Mouse (Mus musculus): ENCODE data around the gene Hist1h3e. TPM values are rescaled to one million over a fixed set of nuclear protein-coding genes. Genes with fewer than 3 reads are reported as not detected.
"Not testable (repeated sequence)": the region's sequence is repeated elsewhere in the genome, so short reads cannot be mapped to it uniquely, and the experiment has no call there.

Gene Hist1h3e
- polyA plus RNA-seq, 1 experiment from 2014 or later: 9.6 TPM

DNA sequence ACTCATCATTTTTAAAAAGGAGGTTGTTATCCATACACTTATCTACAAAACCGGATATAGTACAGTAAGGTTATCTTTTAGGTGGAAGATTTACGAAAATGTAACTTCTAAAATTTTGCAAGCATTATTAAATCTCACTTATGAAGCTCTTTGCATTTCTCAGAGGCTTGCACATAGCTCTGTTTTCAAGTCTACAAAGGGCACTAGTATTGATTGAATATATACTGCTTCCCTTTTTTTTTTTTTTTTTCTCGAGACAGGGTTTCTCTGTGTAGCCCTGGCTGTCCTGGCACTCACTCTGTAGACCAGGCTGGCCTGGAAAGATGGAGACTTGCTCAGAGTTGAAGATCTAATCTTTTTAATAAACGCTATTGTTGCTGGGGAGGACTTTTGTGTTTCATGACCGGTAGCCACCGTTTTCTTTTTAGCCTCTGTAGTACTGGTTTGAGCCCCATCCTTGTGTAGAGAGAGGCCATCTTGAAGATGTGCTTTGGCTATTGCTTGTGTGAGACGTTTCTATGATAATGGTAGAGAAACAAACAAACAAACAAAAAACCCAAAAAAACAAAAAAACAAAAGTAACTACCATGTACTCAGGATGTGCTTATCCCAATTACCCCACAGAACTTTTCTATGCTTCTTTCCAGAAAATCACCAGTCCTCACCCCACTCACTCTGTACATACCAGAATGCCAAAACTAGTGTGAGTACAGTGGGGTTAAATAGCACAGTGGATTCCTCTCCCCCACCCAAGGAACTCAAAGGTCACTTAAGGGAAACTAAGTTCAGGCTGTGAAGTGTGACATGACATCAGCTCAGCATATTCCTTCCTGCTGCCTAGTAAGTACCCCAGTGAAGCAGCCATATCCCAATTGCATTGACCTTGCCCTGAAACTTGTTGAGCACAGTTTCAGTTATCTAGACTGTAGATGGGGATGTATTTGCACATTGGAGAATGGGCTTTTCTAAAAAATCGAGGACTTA, 9.9 kb downstream of the Hist1h3e start:
- 60% methylated on average over 8 of the region's 8 CpGs for WGBS
- H3K27me3 ChIP-seq (ENCODE audit: control insufficient read depth, insufficient read depth, low read length): no peaks in the 10 kb centered on the region
- H3K4me2 ChIP-seq (ENCODE audit: low read depth, severe bottlenecking): peak overlapping the region; percentile 57; the same call in 1 of the 2 replicates
- no peak for ATAC-seq (ENCODE audit: insufficient number of reproducible peaks, low FRiP score, low TSS enrichment, low read depth)
- H3K4me3 ChIP-seq (ENCODE audit: low read depth, low read length): no peak overlapping the region; the same call in 1 of the 2 replicates
- 0 out of 2 replicates have a peak, but pooled peaks cover 2% of the 10 kb centered on the region for H3K4me1 ChIP-seq (ENCODE audit: control insufficient read depth, insufficient read depth, low read length)
- H3K36me3 ChIP-seq (ENCODE audit: control insufficient read depth, insufficient read depth, low read length): no peaks in the 10 kb centered on the region
- DNase-seq (ENCODE audit: low spot score): peak; percentile 34
- peak overlapping the region; percentile 97 for H3K27ac ChIP-seq (replicated peaks; ENCODE audit: low read depth, low read length)
- H3K9me3 ChIP-seq (ENCODE audit: control insufficient read depth, low read length): no peaks in the 10 kb centered on the region
- H3K9ac ChIP-seq (ENCODE audit: low read length): peak overlapping the region; percentile 27

DNA sequence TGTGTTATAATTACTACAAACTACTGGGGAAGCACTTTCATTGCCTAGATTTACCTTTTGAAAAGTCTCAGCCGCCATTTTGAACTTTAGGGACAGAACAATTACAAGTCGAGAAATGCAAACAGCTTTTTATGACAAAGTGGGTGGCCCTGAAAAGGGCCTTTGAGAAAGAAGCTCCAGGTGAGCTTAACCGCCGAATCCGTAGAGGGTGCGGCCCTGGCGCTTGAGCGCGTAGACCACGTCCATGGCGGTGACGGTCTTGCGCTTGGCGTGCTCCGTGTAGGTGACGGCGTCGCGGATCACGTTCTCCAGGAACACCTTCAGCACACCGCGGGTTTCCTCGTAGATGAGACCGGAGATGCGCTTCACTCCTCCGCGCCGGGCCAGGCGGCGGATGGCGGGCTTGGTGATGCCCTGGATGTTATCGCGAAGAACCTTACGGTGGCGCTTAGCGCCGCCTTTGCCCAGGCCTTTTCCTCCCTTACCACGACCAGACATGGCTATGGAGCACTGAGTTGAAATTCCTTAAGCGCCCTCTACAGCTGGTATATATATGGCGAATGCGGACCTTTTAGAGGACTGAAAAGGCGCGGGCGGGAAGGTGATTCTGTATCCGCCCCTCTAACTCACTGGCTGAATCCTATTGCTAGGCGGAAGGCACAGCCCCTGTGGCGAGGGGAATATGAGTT, 10.9 kb downstream of the Hist1h3e start, which contains the start of gene Hist1h4f:
Gene Hist1h4f, minus strand, starts transcription at position 503 of the 689 bp plus-strand sequence.
- 0% methylated on average over 37 of the region's 47 CpGs for WGBS

DNA sequence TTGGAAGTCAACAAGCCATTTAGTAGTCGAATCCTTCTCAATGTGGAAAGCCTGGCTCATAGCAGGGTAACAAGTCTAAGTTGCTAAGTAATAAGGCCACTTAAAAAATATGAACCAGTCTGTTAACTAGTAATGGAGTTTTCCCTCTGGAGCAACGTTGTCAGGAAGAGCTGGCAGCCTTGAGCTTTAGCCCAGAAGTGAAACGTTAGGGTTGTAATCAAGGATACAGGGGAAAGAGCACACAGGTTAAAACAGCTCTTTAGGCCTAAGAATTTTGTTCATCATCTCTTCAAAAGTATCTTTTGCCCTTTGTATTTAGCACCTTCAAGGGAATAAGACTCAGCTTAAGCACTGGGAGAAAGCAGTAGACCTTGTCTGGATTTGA, 11.4 kb downstream of the Hist1h3e start:
- no peaks in the 10 kb centered on the region for H3K27me3 ChIP-seq (ENCODE audit: control insufficient read depth, insufficient read depth, low read length)
- no peaks in the 10 kb centered on the region for H3K9me3 ChIP-seq (ENCODE audit: control insufficient read depth, low read length)
- no peak for ATAC-seq (ENCODE audit: insufficient number of reproducible peaks, low FRiP score, low TSS enrichment, low read depth)
- no peaks in the 10 kb centered on the region for H3K36me3 ChIP-seq (ENCODE audit: control insufficient read depth, insufficient read depth, low read length)
- peak overlapping the region; percentile 37 for H3K4me3 ChIP-seq (ENCODE audit: low read depth, low read length)
- 0 out of 2 replicates have a peak, but pooled peaks cover 2% of the 10 kb centered on the region for H3K4me1 ChIP-seq (ENCODE audit: control insufficient read depth, insufficient read depth, low read length)
- DNase-seq (ENCODE audit: low spot score): peak; percentile 51
- 5% methylated on average over 3 of the region's 3 CpGs for WGBS
- H3K4me2 ChIP-seq (ENCODE audit: low read depth, severe bottlenecking): peak overlapping the region; percentile 57
- peak overlapping the region; percentile 97 for H3K27ac ChIP-seq (replicated peaks; ENCODE audit: low read depth, low read length)
- H3K9ac ChIP-seq (ENCODE audit: low read length): peak overlapping the region; percentile 67

More for the DNA sequence above, 10.9 kb downstream of the Hist1h3e start, which contains the start of gene Hist1h4f:
- H3K9me3 ChIP-seq (ENCODE audit: control insufficient read depth, low read length); H3K36me3 ChIP-seq (ENCODE audit: control insufficient read depth, insufficient read depth, low read length); H3K4me1 ChIP-seq (ENCODE audit: control insufficient read depth, insufficient read depth, low read length); H3K27me3 ChIP-seq (ENCODE audit: control insufficient read depth, insufficient read depth, low read length): not testable (repeated sequence)
- Histone ChIP-seq H3K4me2 (ENCODE audit: low read depth, severe bottlenecking) (peak within 1 kb of the TSS; percentile 57), H3K27ac (replicated peaks; ENCODE audit: low read depth, low read length) (peak within 1 kb of the TSS; percentile 97), H3K4me3 (ENCODE audit: low read depth, low read length) (peak within 1 kb of the TSS; percentile 37), H3K9ac (ENCODE audit: low read length) (peak within 1 kb of the TSS; percentile 67)
- DNase-seq (ENCODE audit: low spot score) (peak; percentile 97), ATAC-seq (ENCODE audit: insufficient number of reproducible peaks, low FRiP score, low TSS enrichment, low read depth) (peak; percentile 87)

DNA sequence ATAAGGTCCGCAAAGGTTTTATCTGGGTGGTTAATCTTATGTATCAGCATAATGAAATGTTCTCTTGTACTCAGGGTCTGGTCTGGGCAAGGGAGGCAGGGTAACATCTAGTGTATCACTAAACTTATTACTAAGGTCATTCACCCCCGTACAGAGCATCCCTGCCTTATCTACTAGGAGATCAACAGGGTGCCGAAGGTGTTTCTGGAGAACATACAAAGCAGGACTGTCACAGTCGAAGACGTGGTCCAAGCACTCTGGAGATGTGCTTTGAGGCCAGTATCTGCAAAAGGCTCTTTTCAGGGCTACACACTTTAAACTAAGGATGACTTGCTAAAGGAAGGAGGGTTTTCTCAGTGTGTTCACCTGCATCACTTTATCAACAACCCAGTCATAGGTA, 15.5 kb downstream of the Hist1h3e start:
- Histone ChIP-seq H3K27ac (replicated peaks; ENCODE audit: low read depth, low read length) (0 out of 2 replicates have a peak overlapping the region, but pooled peaks have one; percentile 42), H3K9me3 (ENCODE audit: control insufficient read depth, low read length) (no peaks in the 10 kb centered on the region), H3K27me3 (ENCODE audit: control insufficient read depth, insufficient read depth, low read length) (no peaks in the 10 kb centered on the region), H3K36me3 (ENCODE audit: control insufficient read depth, insufficient read depth, low read length) (no peaks in the 10 kb centered on the region), H3K9ac (ENCODE audit: low read length) (no peak overlapping the region), H3K4me3 (ENCODE audit: low read depth, low read length) (no peak overlapping the region), H3K4me2 (ENCODE audit: low read depth, severe bottlenecking) (no peak overlapping the region), H3K4me1 (ENCODE audit: control insufficient read depth, insufficient read depth, low read length) (no peaks in the 10 kb centered on the region)
- 74% methylated on average over 5 of the region's 5 CpGs for WGBS
- DNase-seq (ENCODE audit: low spot score): peak; percentile 20
- no peak for ATAC-seq (ENCODE audit: insufficient number of reproducible peaks, low FRiP score, low TSS enrichment, low read depth)

DNA sequence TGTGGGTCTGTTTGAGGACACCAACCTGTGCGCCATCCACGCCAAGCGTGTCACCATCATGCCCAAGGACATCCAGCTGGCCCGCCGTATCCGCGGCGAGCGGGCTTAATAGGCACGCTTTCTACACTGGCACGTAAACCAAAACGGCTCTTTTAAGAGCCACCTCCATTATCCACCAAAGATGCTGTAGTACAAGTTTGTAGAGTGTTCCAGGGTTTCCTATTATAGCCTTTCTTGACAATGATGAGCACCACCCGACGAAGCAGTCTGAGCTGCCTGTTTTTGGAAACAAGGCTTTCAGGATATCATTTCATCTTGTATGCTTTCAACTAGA, 17.4 kb downstream of the Hist1h3e start:
- H3K4me3 ChIP-seq (ENCODE audit: low read depth, low read length): peak overlapping the region; percentile 36
- not testable (repeated sequence) for H3K9me3 ChIP-seq (ENCODE audit: control insufficient read depth, low read length); H3K4me1 ChIP-seq (ENCODE audit: control insufficient read depth, insufficient read depth, low read length); H3K4me2 ChIP-seq (ENCODE audit: low read depth, severe bottlenecking); H3K36me3 ChIP-seq (ENCODE audit: control insufficient read depth, insufficient read depth, low read length); ATAC-seq (ENCODE audit: insufficient number of reproducible peaks, low FRiP score, low TSS enrichment, low read depth); H3K27me3 ChIP-seq (ENCODE audit: control insufficient read depth, insufficient read depth, low read length)
- 0% methylated on average over 11 of the region's 14 CpGs for WGBS
- H3K27ac ChIP-seq (replicated peaks; ENCODE audit: low read depth, low read length): peak overlapping the region; percentile 77; the same call in 1 of the 2 replicates
- DNase-seq (ENCODE audit: low spot score): peak; percentile 48
- H3K9ac ChIP-seq (ENCODE audit: low read length): peak overlapping the region; percentile 60; the same call in 1 of the 2 replicates

DNA sequence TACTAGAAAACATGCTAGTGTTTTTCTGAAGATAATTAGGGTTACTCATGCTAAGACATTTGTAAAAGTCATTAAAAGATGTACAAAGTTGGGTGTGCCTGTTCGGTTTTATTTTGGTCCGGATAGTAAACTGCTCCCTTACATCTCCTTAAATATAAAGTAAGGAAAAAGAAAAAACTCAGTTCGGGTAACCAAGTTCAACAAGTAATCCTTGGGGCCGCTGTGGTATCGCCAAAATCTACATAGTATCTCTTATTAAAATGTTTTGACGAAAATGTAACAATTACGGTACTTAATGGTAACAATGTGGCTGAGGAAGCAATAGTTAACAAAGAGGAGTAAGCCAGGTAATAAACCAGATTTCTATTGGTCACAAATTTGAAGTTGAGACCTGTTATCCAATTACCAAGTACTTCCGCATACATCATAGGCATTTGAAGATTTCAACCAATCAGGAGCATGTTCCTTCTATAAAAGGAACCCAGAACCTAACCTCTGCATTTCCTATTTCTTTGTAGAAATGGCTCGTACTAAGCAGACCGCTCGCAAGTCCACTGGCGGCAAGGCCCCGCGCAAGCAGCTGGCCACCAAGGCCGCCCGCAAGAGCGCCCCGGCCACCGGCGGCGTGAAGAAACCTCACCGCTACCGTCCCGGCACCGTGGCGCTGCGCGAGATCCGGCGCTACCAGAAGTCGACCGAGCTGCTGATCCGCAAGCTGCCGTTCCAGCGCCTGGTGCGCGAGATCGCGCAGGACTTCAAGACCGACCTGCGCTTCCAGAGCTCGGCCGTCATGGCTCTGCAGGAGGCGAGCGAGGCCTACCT, 18.0 kb downstream of the Hist1h3e start, which contains the start of gene Hist1h3f:
Gene Hist1h3f, plus strand, starts transcription at position 88 of the 822 bp plus-strand sequence.
- under 1% methylated on average over 30 of the region's 45 CpGs for WGBS
- H3K9me3 ChIP-seq (ENCODE audit: control insufficient read depth, low read length): no peaks in the 10 kb centered on the region
- H3K36me3 ChIP-seq (ENCODE audit: control insufficient read depth, insufficient read depth, low read length): no peaks in the 10 kb centered on the region
- H3K4me2 ChIP-seq (ENCODE audit: low read depth, severe bottlenecking): peak within 1 kb of the TSS; percentile 77
- H3K4me3 ChIP-seq (ENCODE audit: low read depth, low read length): peak within 1 kb of the TSS; percentile 41
- ATAC-seq (ENCODE audit: insufficient number of reproducible peaks, low FRiP score, low TSS enrichment, low read depth): peak; percentile 91
- H3K9ac ChIP-seq (ENCODE audit: low read length): peak within 1 kb of the TSS; percentile 69
- DNase-seq (ENCODE audit: low spot score): peak; percentile 70
- no peaks in the 10 kb centered on the region for H3K4me1 ChIP-seq (ENCODE audit: control insufficient read depth, insufficient read depth, low read length)
- peak within 1 kb of the TSS; percentile 95 for H3K27ac ChIP-seq (replicated peaks; ENCODE audit: low read depth, low read length)
- no peaks in the 10 kb centered on the region for H3K27me3 ChIP-seq (ENCODE audit: control insufficient read depth, insufficient read depth, low read length)

DNA sequence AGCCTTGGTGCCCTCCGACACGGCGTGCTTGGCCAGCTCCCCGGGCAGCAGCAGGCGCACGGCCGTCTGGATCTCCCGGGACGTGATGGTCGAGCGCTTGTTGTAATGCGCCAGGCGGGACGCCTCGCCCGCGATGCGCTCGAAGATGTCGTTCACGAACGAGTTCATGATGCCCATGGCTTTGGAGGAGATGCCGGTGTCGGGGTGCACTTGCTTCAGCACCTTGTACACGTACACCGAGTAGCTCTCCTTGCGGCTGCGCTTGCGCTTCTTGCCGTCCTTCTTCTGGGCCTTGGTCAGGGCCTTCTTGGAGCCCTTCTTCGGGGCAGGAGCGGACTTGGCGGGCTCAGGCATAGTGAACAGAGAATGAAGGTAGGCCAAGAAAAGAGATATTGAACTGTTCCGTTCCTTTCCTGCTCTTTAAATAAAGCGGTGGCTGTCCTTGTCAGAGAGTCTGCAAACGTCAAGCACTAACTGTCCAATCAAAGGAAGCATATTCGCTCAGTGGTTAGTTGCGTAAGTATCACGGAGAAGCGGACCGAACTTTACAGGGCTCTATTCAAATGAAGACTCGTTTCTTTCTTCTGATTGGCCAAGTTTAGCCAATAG, 19.1 kb downstream of the Hist1h3e start, which contains the start of gene Hist1h2bh:
Gene Hist1h2bh, minus strand, starts transcription at position 394 of the 609 bp plus-strand sequence.
- Histone ChIP-seq H3K4me2 (ENCODE audit: low read depth, severe bottlenecking) (peak within 1 kb of the TSS; percentile 77), H3K9ac (ENCODE audit: low read length) (peak within 1 kb of the TSS; percentile 69), H3K27ac (replicated peaks; ENCODE audit: low read depth, low read length) (peak within 1 kb of the TSS; percentile 95), H3K4me3 (ENCODE audit: low read depth, low read length) (peak within 1 kb of the TSS; percentile 41)
- ATAC-seq (ENCODE audit: insufficient number of reproducible peaks, low FRiP score, low TSS enrichment, low read depth): peak; percentile 95
- not testable (repeated sequence) for H3K9me3 ChIP-seq (ENCODE audit: control insufficient read depth, low read length); H3K27me3 ChIP-seq (ENCODE audit: control insufficient read depth, insufficient read depth, low read length); H3K4me1 ChIP-seq (ENCODE audit: control insufficient read depth, insufficient read depth, low read length); H3K36me3 ChIP-seq (ENCODE audit: control insufficient read depth, insufficient read depth, low read length)
- peak; percentile 78 for DNase-seq (ENCODE audit: low spot score)
- 0% methylated on average over 36 of the region's 42 CpGs for whole genome bisulfite sequencing
